Mouse (Mus musculus) ES-Bruce4 (cell line): Measurements from ENCODE around the gene 0610040J01Rik.

Experiments
- CTCF ChIP-seq: IDR thresholded peaks from one replicate; pipeline ENCODE4 v1.8.1; 2011; ENCODE audit warnings: low read depth, low read length
- EP300 ChIP-seq: IDR thresholded peaks from 2 replicates; pipeline ENCODE4 v1.6.1; 2011; ENCODE audit warnings: low read depth, low read length; ENCODE audit not compliant: insufficient read depth
- POLR2A ChIP-seq: IDR thresholded peaks from one replicate; pipeline ENCODE4 v1.8.1; 2011; ENCODE audit warnings: low read length; ENCODE audit not compliant: insufficient read depth

DNA sequence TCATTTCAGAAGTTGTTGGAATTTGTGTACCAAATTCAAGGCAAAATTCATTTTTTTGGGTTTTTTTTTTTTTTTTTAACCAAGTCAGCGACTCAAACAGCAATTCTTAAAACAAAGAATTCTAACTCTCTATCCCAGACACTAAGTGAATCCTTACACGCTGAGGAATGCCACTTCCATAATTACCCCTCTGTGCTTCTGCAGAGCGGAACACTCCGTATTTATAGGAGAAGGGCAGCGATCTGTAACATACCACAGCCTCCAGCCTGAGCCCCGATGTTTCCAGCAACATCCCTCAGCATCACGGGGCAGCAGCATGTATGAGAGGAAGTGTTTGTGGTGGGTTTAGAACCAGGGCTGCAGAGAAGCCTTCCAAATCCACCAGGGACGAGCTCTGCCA lies 135.4 kb downstream of the 0610040J01Rik start:
- TF ChIP-seq CTCF (no peak), POLR2A (no peak), EP300 (no peak)
